Mouse (Mus musculus): Measurements from ENCODE around the gene Eml6. TPM values are rescaled to one million over a fixed set of nuclear protein-coding genes. Genes with fewer than 3 reads are reported as not detected.
"Not testable (repeated sequence)": the region's sequence is repeated elsewhere in the genome, so short reads cannot be mapped to it uniquely, and the experiment has no call there.

Gene Eml6
- 1 to 10 TPM; 5.6 to 5.8 TPM for total RNA-seq (2021)
- long read RNA-seq, experiment 1, partial matches to known transcripts, result 1 of 1 reads
- long read RNA-seq, experiment 1, other reads (novel, unspliced or antisense), result 0 of 1 reads
- long read RNA-seq, experiment 2, full-length matches to known transcripts, result 1 of 7 reads
- long read RNA-seq, experiment 2, partial matches to known transcripts, result 4 of 7 reads
- long read RNA-seq, experiment 2, other reads (novel, unspliced or antisense), result 2 of 7 reads

GRCm38 (mm10) chr11:30025835-30026472 is at the start of gene Eml6:
Eml6 (minus strand) TSS chr11:30026033.
- peak; percentile 74 to 88 for DNase-seq (ENCODE audit: low spot score in 2 of 2)

- no peak for DNase-seq (ENCODE audit: low spot score in 2 of 2)
Observed at GRCm38 (mm10) chr11:30057299-30057698, 31.5 kb upstream of the Eml6 start.

GRCm38 (mm10) chr11:30025144-30025543 is 689 bp downstream of the Eml6 start:
- DNase-seq (ENCODE audit: low spot score in 2 of 2), result no peak

- DNase-seq (ENCODE audit: low spot score in 2 of 2), result peak in 1 of 2 experiments; percentile 3
Observed at GRCm38 (mm10) chr11:30024261-30025071, 1.4 kb downstream of the Eml6 start.

GRCm38 (mm10) chr11:29986257-29986656 is 39.6 kb downstream of the Eml6 start:
- no peak for DNase-seq (ENCODE audit: low spot score in 2 of 2)

GRCm38 (mm10) chr11:29968874-29969273 is 57.0 kb downstream of the Eml6 start:
- DNase-seq (ENCODE audit: low spot score in 2 of 2), result no peak

GRCm38 (mm10) chr11:29959366-29959765 is 66.5 kb downstream of the Eml6 start:
- DNase-seq (ENCODE audit: low spot score in 2 of 2), result no peak

- no peak for DNase-seq (ENCODE audit: low spot score in 2 of 2)
Observed at GRCm38 (mm10) chr11:29944661-29945060, 81.2 kb downstream of the Eml6 start.

GRCm38 (mm10) chr11:29924332-29924731 is 101.5 kb downstream of the Eml6 start:
- DNase-seq (ENCODE audit: low spot score in 2 of 2), result no peak

GRCm38 (mm10) chr11:29923851-29924250 is 102.0 kb downstream of the Eml6 start:
- DNase-seq (ENCODE audit: low spot score in 2 of 2), result no peak

GRCm38 (mm10) chr11:29913180-29913579 is 112.7 kb downstream of the Eml6 start:
- DNase-seq (ENCODE audit: low spot score in 2 of 2), result no peak

GRCm38 (mm10) chr11:29909330-29909729 is 116.5 kb downstream of the Eml6 start:
- no peak for DNase-seq (ENCODE audit: low spot score in 2 of 2)

- peak in 1 of 2 experiments; percentile 10 for DNase-seq (ENCODE audit: low spot score in 2 of 2)
Observed at GRCm38 (mm10) chr11:29885160-29885559, 140.7 kb downstream of the Eml6 start.

GRCm38 (mm10) chr11:29884355-29884754 is 141.5 kb downstream of the Eml6 start:
- no peak for DNase-seq (ENCODE audit: low spot score in 2 of 2)

GRCm38 (mm10) chr11:29883024-29883423 is 142.8 kb downstream of the Eml6 start:
- DNase-seq (ENCODE audit: low spot score in 2 of 2), result no peak

GRCm38 (mm10) chr11:29879641-29880040 is 146.2 kb downstream of the Eml6 start:
- no peak for DNase-seq (ENCODE audit: low spot score in 2 of 2)

- no peak for DNase-seq (ENCODE audit: low spot score in 2 of 2)
Observed at GRCm38 (mm10) chr11:29877981-29878380, 147.9 kb downstream of the Eml6 start.

GRCm38 (mm10) chr11:29877280-29877679 is 148.6 kb downstream of the Eml6 start:
- no peak for DNase-seq (ENCODE audit: low spot score in 2 of 2)

- not testable (repeated sequence) for DNase-seq (ENCODE audit: low spot score in 2 of 2)
Observed at GRCm38 (mm10) chr11:29874781-29875180, 151.1 kb downstream of the Eml6 start.

GRCm38 (mm10) chr11:29870174-29870573 is 155.7 kb downstream of the Eml6 start:
- DNase-seq (ENCODE audit: low spot score in 2 of 2), result no peak

GRCm38 (mm10) chr11:29864269-29864668 is 161.6 kb downstream of the Eml6 start:
- DNase-seq (ENCODE audit: low spot score in 2 of 2), result no peak
